Mouse (Mus musculus) heart, embryonic 16.5 days (tissue): Measurements from ENCODE around the gene Hps5. TPM values are rescaled to one million over a fixed set of nuclear protein-coding genes. Genes with fewer than 3 reads are reported as not detected.
"Not testable (repeated sequence)": the region's sequence is repeated elsewhere in the genome, so short reads cannot be mapped to it uniquely, and the experiment has no call there.

Source experiments
- ATAC-seq: fragments of 200-750 bp; cut with Nextera tagmentation; replicated peaks from 2 replicates; pipeline ENCODE4 v1.8.0; 2017; ENCODE audit warnings: moderate number of reproducible peaks; ENCODE audit not compliant: insufficient read depth, low FRiP score; ENCODE audit errors: extremely low read depth
- H3K27ac ChIP-seq: fragments of 300-500 bp; sonication (generic); 2 replicates; pipeline ENCODE4 v1.5.1; 2014; ENCODE audit warnings: mild to moderate bottlenecking, low read length, control low read depth, moderate library complexity
- H3K27me3 ChIP-seq: fragments of 300-500 bp; sonication (generic); 2 replicates; pipeline ENCODE4 v1.6.1; 2014; ENCODE audit warnings: low read length, mixed read lengths; ENCODE audit not compliant: control insufficient read depth, insufficient read depth
- H3K36me3 ChIP-seq: fragments of 300-500 bp; sonication (generic); 2 replicates; pipeline ENCODE4 v1.6.1; 2014; ENCODE audit not compliant: control insufficient read depth, insufficient read depth
- H3K4me1 ChIP-seq: fragments of 300-500 bp; sonication (generic); 2 replicates; pipeline ENCODE4 v1.6.1; 2014; ENCODE audit warnings: low read length, mixed read lengths; ENCODE audit not compliant: control insufficient read depth, insufficient read depth
- H3K4me2 ChIP-seq: fragments of 300-500 bp; sonication (generic); 2 replicates; pipeline ENCODE4 v1.6.1; 2014; ENCODE audit warnings: low read depth, mild to moderate bottlenecking, control low read depth, low read length
- H3K4me3 ChIP-seq: fragments of 300-500 bp; sonication (generic); 2 replicates; pipeline ENCODE4 v1.5.1; 2014; ENCODE audit warnings: mild to moderate bottlenecking, control low read depth, low read length
- H3K9ac ChIP-seq: fragments of 300-500 bp; sonication (generic); 2 replicates; pipeline ENCODE4 v1.6.1; 2014; ENCODE audit warnings: low read length, control low read depth
- H3K9me3 ChIP-seq: fragments of 300-500 bp; sonication (generic); replicated peaks from 2 replicates; pipeline ENCODE4 v1.6.1; 2016; ENCODE audit warnings: low read length; ENCODE audit not compliant: control insufficient read depth
- WGBS: fragments of 180-500 bp; shearing (Covaris S2); extraction: QIAGEN DNeasy Blood & Tissue Kit; methylation state at CpG from one replicate; pipeline ENCODE4 v1.1.7; 2014; 5-methylcytosine and 5-hydroxymethylcytosine counted together
- polyA plus RNA-seq: library from polyadenylated mRNA; unstranded; fragments of >200 nt; fragmentation: Nextera tagmentation; extraction: Ambion mirVana; gene quantifications from 2 replicates; pipeline ENCODE4 v1.2.1, GENCODE M21; 2015

The Hps5 gene
- polyA plus RNA-seq, 1 experiment from 2014 or later = 10.4 TPM

DNA sequence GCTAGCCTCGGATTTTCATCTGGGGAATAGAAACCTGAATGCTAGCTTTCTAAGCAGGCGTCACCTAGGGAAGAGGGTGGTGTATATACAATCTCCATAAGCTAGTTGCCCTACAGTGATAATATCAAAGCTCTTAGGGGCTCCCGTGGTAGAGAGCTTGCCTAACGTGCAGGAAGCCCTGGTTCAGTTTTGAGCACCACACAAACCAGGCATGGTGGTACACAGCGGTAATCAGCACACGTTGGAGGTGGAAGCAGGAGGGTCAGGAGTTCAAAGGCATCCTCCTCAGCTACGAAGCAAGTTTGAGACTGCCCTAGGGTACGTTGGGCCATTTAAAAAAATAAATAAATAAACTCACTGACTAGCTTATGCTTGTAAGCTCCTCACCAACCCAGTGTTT lies 35.8 kb upstream of the Hps5 start:
- no peak overlapping the region for H3K9ac ChIP-seq
- H3K4me3 ChIP-seq = no peak overlapping the region
- ATAC-seq = no peak
- peaks cover 23% of the 10 kb centered on the region for H3K4me1 ChIP-seq
- H3K9me3 ChIP-seq = no peaks in the 10 kb centered on the region
- H3K27me3 ChIP-seq = no peaks in the 10 kb centered on the region
- H3K4me2 ChIP-seq = no peak overlapping the region
- WGBS = 66% methylated on average over 8 of the region's 8 CpGs
- 0 out of 2 replicates have a peak overlapping the region, but pooled peaks have one; percentile 16 for H3K27ac ChIP-seq
- H3K36me3 ChIP-seq = no peaks in the 10 kb centered on the region

DNA sequence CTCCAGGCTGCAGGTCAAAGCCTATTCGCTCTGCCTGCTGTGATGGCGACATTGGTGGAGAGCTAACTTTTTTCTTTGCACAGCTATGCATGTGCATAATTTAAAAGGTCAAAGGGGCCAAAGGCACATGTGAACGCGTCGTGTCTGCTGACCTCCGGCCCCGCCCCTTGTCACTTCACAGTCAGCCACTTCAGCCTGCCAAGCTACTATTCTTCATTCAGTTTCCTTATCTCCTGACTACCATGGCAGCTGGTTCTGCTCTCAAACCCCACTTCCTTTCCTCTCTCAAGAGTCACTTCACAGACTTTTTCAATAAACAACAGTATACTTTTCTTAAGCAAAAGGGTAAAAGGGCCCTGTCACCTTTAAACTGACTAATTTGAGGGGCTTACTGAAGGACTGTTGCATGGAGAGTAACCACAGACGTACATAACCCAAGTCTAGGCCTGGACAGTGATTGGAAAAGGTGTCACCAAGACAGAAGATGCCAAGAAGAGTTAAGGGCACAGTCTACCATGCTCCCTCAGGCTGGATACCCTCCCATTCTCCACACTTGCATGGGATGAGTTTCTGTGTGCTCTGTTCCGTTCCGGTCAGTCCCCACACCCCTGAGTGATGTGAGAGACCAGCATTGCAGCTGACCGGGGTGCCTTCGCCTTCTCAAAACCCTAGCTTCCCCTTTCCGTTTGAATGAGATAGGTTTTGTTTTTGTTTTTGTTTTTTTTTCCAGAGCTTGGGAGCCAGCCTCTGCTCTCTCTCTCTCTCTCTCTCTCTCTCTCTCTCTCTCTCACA lies 35.1 kb upstream of the Hps5 start:
- Histone ChIP-seq H3K9ac (no peak overlapping the region), H3K4me2 (no peak overlapping the region), H3K36me3 (no peaks in the 10 kb centered on the region), H3K4me3 (no peak overlapping the region), H3K27ac (peak overlapping the region; percentile 79), H3K9me3 (no peaks in the 10 kb centered on the region), H3K4me1 (peaks cover 23% of the 10 kb centered on the region), H3K27me3 (no peaks in the 10 kb centered on the region)
- ATAC-seq = peak; percentile 24
- 28% methylated on average over 13 of the region's 13 CpGs for WGBS

DNA sequence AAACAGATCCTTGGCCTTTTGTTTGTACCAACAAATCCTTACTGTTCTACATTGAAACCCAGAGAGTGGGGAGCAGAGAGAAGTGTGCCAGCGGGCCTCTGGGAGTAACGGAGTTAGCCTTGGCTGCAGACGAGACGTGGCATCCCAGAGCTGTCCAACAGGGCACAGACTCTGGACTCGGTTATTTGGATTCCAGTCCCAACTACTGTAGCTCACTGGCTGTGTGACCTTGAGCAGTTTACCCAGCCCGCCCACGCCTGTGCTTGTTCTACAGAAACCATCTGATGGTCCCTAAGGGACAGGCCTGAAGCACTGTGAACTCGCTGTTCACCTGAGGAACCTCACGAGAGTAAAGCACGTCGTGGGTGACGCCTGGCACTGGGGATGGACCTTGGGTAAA lies 34.0 kb upstream of the Hps5 start:
- H3K4me1 ChIP-seq = peaks cover 23% of the 10 kb centered on the region
- no peaks in the 10 kb centered on the region for H3K36me3 ChIP-seq
- no peak for ATAC-seq
- no peaks in the 10 kb centered on the region for H3K27me3 ChIP-seq
- WGBS = 82% methylated on average over 12 of the region's 12 CpGs
- H3K9me3 ChIP-seq = no peaks in the 10 kb centered on the region
- H3K9ac ChIP-seq = no peak overlapping the region
- no peak overlapping the region for H3K27ac ChIP-seq
- H3K4me3 ChIP-seq = no peak overlapping the region
- H3K4me2 ChIP-seq = no peak overlapping the region

DNA sequence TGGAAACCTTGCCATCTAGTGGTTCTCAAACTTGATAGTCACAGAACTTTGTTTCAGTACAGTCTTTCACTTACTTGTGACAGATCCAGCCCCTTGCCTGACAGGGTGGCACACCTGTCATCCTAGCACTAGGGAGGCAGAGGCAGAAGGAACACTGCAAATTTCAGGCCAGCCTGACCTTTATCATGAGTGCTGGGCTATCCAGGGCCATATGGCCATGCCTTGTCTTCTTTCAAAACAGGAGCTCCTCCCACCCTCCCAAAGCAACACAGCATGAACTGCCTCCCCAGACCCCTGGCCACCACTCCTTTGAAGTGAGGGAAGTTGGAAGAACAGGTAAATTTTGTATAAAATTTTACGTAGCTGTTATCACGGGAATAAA lies 31.9 kb upstream of the Hps5 start:
- 86% methylated on average over 2 of the region's 2 CpGs for WGBS
- H3K9ac ChIP-seq = no peak overlapping the region
- no peak for ATAC-seq
- peaks cover 9% of the 10 kb centered on the region for H3K36me3 ChIP-seq
- H3K9me3 ChIP-seq = no peaks in the 10 kb centered on the region
- H3K27ac ChIP-seq = no peak overlapping the region
- no peaks in the 10 kb centered on the region for H3K27me3 ChIP-seq
- H3K4me1 ChIP-seq = peaks cover 17% of the 10 kb centered on the region
- H3K4me3 ChIP-seq = no peak overlapping the region
- peak overlapping the region; percentile 25; the same call in 1 of the 2 replicates for H3K4me2 ChIP-seq

DNA sequence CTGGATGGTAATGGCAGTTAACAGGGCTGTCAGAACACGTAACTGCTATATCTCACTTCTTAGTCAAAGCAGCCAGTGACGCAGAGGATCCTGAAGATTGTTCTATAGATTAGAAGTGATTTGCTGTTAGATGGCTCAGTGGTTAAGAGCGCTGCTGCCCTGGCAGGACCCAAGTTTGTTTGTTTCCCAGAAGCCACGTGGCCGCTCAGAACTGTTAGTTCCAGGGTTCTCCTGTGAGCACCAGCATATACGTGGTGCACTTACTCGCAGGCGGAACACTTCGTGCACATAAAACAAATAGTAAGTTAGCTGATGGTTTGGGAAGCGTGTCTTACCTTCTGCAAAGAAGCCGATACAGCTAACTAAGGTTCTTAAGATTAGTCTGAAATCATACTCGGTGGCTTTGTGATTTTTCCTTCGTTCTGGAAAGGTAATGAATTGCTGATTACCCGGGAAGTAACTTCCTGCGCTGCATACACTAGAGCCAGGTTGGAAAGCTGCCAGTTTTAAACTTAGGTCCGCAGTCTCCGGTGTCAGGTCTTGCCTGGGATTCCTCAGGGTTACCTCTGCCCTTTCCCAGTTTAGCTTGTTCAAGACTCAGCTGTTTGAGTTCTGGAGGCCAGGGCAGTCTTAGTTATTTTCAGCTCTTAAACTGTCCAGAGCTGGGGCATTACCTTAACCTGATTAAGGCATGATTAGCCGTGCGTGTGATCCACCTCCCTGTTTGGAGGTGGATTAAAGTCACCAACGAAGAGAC lies 31.4 kb upstream of the Hps5 start:
- peaks cover 17% of the 10 kb centered on the region for H3K4me1 ChIP-seq
- WGBS = 43% methylated on average over 20 of the region's 20 CpGs
- no peak overlapping the region for H3K27ac ChIP-seq
- H3K36me3 ChIP-seq = peaks cover 15% of the 10 kb centered on the region
- H3K9me3 ChIP-seq = no peaks in the 10 kb centered on the region
- peak overlapping the region; percentile 25 for H3K4me2 ChIP-seq
- no peaks in the 10 kb centered on the region for H3K27me3 ChIP-seq
- H3K4me3 ChIP-seq = no peak overlapping the region
- 0 out of 2 replicates have a peak overlapping the region, but pooled peaks have one; percentile 2 for H3K9ac ChIP-seq
- no peak for ATAC-seq

DNA sequence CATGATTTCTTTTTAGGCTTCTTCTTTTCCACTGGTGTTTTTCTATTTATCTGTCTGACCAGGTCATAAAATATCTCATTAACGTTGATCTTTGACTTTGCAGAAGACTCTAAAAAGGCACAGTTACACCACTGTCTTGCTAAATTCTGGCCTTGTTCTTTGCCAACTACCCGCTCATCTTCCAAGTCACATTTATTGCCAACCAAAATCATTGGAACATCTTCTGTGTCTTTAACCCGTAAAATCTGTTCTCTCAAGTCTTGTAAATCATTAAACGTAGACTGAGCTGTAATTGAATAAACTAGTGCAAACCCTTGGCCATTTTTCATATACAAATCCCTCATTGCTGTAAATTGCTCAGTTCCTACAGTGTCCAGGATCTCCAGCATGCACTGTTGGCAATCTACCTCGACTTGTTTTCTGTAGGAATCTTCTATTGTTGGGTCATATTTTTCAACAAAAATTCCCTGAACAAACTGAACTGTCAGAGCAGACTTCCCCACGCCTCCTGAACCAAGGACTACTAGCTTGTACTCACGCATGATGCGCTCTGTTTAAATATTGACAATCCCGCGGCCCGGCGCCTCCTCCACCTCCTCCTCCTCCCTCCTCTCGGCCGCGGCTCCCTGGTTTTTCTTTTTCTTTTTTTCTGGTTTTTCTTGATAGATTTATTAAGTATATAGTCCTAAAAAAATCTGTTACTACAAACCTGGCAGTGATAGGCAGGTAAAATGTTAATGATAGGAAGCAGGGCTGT lies 25.2 kb upstream of the Hps5 start:
- H3K9me3 ChIP-seq, H3K4me2 ChIP-seq, H3K9ac ChIP-seq, H3K4me3 ChIP-seq, ATAC-seq, H3K27ac ChIP-seq, H3K4me1 ChIP-seq, H3K27me3 ChIP-seq: not testable (repeated sequence)
- 89% methylated on average over 15 of the region's 15 CpGs for WGBS
- H3K36me3 ChIP-seq = peaks cover 49% of the 10 kb centered on the region

DNA sequence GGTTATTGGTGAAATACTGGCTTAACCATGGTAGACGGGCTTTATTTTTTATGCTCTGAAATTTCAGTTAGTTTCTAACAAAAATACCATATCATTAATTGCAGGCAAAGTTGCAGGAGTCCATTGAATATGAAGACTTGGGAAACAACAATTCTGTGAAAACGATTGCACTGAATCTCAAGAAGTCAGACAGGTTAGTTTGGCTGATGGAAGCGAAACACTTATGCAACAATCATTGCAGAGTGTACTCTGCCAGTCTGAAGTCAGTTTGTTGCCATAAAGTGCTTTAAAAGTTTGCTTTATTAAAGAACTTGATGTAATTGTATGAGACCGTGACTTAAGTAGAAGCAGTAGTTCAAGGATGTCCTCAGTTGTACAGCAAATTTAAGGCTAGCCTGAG lies 18.1 kb upstream of the Hps5 start:
- Histone ChIP-seq H3K36me3 (peaks cover 61% of the 10 kb centered on the region), H3K4me1 (no peaks in the 10 kb centered on the region), H3K9ac (no peak overlapping the region), H3K27me3 (no peaks in the 10 kb centered on the region), H3K4me2 (no peak overlapping the region), H3K27ac (no peak overlapping the region), H3K4me3 (no peak overlapping the region), H3K9me3 (no peaks in the 10 kb centered on the region)
- WGBS = 81% methylated on average over 4 of the region's 4 CpGs
- no peak for ATAC-seq

DNA sequence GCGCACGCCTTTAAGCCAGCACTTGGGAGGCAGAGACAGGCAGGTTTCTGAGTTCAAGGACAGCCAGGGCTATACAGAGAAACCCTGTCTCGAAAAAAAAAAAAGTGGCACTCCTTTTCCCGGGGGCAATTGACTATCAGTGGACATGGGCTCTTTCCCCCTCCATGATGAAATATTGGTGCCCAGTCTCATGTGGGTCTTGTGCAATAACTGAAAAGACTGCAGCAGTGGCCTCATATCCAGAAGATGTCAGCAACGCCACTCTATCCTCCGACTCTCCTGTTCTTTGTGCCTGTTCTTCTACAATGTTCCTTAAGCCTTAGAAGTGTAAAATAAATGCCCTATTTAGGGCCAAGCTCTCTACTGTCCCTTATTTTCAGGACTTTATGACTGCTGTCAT lies 14.5 kb upstream of the Hps5 start:
- no peak for ATAC-seq

More for the DNA sequence above, 14.5 kb upstream of the Hps5 start:
- 91% methylated on average over 6 of the region's 6 CpGs for WGBS
- peaks cover 50% of the 10 kb centered on the region for H3K36me3 ChIP-seq
- no peak overlapping the region for H3K9ac ChIP-seq
- H3K27me3 ChIP-seq = no peaks in the 10 kb centered on the region
- H3K4me3 ChIP-seq = no peak overlapping the region
- H3K9me3 ChIP-seq = no peaks in the 10 kb centered on the region
- H3K27ac ChIP-seq = no peak overlapping the region
- no peaks in the 10 kb centered on the region for H3K4me1 ChIP-seq
- H3K4me2 ChIP-seq = no peak overlapping the region
